Mouse (Mus musculus) embryonic stem cell, embryonic (primary cell): Measurements from ENCODE around the gene Cr2.
"Not testable (repeated sequence)": the region's sequence is repeated elsewhere in the genome, so short reads cannot be mapped to it uniquely, and the experiment has no call there.

ENCODE experiments used
- CTCF ChIA-PET, 4 experiments: fragments of 300-600 bp in 2 of 4; fragments of 350-600 bp in 2 of 4; sonication (Branson Sonifier 250); formaldehyde crosslinking; loops; one replicate each; lab custom pipeline; 2022; ENCODE audit warnings: inconsistent platforms in 2 of 4; lab: Charles Lee
- POLR2A ChIA-PET, 4 experiments: fragments of 300-600 bp in 2 of 4; fragments of 350-600 bp in 2 of 4; sonication (Branson Sonifier 250); formaldehyde crosslinking; loops; one replicate each; lab custom pipeline; 2022; ENCODE audit warnings: antibody characterized with exemption in 4 of 4, inconsistent platforms in 1 of 4; lab: Charles Lee

Cr2 gene

DNA sequence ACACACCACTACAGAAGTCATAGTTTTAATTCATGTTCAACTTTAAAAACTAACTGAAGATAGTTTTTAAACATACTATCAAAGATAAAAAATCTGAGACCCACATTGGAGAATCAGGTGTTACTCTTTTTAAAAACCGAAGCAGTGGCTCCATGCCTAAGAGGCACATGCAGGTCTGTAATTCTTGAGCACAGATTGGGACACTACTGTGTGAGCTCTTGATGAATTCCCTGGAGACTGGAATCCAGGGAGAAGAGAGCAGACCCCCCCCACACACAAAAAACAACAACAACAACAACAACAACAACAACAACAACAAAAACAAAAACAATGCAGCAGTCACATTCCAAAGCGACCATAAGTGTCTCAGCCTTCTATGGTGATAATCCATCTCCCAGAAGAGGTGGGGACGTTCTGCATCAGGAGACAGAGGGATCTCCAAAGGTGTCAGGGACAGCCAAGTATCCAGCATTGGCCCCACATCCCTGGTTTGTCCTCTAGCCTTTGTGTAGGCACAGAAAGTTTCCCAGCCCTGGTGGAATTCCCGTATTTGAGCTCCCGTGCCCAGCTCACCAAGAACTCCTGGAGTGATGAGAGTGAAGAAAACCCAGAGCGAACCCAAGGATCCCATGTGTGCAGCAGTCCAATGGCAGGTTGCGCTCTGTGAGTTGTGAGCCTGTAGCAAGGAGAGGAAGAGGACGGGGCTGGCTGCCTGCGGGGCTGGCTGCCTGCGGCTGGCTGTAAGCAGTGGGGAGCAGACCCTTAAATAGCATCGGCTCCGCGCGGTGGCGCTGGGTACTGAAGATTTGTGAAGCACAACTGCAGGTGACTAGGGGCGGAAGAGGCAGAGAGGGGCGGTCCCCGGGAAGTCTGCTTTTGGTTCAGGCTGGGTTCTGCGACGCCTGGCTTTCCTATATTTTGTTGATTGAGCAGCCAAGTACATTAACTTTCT is at the start of gene Cr2:
Gene Cr2, minus strand, starts transcription at position 737 of the 952 bp plus-strand sequence.
- CTCF ChIA-PET = no interaction called here
- POLR2A ChIA-PET = no interaction called here

DNA sequence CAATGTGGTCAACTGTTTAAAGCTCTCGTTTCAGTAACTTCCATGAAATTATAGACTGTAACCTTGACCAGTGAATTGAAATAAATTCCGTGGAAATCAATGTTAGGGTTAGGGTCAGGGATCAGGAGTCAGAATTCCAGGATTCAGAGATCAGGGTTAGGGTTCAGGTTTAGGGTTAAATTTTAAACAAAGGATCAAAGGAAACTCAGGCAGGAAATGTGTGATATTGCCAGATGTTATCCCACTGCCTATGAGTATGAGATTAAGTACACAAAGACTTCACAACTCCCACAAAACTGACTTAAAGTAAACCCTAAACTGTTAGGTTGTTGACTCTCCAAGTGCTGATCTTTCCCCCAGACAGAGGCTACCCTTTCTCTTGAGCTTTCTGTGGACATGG is 45.3 kb upstream of the Cr2 start:
- ChIA-PET CTCF (no interaction called here), POLR2A (no interaction called here)

- POLR2A ChIA-PET = interaction anchor here in 2 of 4 experiments (0.6 to 0.8 kb wide), 2 partner anchors 81 to 1988 kb away, joined by 3 read pairs; partner anchors contain the start of gene Cr1l (in 1 of the 2)
- CTCF ChIA-PET = not testable (repeated sequence)
These were observed 36.3 kb upstream of the Cr2 start for GRCm38 (mm10) chr1:195212851-195213250.

- ChIA-PET POLR2A (interaction anchor here in 1 of 4 experiments (0.8 kb wide), 1 partner anchor 10 kb away, joined by 3 read pairs; no protein-coding TSS in a partner anchor), CTCF (no interaction called here)
These were observed 8.2 kb upstream of the Cr2 start for GRCm38 (mm10) chr1:195184746-195185145.

DNA sequence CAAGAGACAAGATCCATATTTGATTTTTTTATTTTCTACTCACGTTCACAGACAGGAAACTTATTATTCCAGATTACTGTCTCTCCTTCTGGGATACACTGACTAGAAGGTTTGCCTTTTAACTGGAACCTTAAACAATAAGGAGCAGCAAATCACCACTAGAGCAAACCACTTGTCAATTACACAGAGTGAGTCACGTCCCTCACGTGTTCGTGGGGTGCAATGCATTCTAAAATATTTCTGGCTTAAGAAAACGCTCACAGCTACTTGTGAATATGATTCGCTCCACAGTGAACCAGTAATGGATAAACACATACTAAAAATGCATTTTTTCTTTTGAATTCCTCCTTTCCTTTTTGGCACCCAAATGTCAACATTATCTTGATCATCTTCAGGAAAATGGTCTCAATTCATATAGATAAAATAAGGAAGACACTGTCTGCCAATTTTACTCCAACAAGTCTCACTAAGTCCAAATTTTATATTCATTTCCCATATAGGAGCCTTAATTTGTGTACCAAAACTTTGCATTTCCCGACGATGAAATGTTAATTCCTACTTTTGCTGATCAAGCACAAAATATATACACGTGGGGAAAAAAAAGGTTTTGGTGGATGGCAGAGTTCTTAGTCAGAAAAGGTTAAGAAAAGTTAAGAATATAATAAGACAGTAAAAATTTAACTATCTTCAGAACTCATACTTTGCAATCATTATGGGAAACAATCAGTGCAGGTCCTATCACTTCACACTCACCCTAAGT is 11.3 kb downstream of the Cr2 start:
- ChIA-PET CTCF (interaction anchor here in 1 of 4 experiments (0.9 kb wide), 1 partner anchor 68 kb away, joined by 3 read pairs; no protein-coding TSS in a partner anchor), POLR2A (no interaction called here)

DNA sequence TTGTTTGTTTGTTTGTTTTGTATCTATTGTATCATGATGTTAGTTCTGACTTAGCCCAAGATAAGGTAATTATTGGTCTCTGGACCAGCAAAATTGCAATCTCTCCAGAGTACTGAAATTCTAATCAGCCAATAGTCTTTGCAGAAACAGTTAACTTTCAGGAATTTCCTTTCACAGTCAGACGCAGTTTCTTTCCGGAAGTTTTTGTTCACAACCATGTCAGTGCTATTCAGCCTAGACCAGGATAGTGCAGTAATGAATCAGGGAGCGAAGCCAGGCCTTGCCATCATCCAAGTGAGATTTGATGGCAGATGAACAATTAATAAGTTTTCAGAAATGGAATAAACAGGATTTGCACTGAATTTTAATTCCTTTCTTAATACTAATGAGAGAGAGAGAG is 44.4 kb downstream of the Cr2 start:
- POLR2A ChIA-PET = interaction anchor here in 3 of 4 experiments (0.5 to 2.6 kb wide), 21 partner anchors 8 to 156 kb away, joined by 3 to 15 read pairs (median 5); partner anchors contain the start of gene Cd46 (in 2 of the 3)
- CTCF ChIA-PET = interaction anchor here in 1 of 4 experiments (1.4 to 1.7 kb wide), 2 partner anchors 18 to 252 kb away, joined by 3 to 5 read pairs; no protein-coding TSS in a partner anchor

DNA sequence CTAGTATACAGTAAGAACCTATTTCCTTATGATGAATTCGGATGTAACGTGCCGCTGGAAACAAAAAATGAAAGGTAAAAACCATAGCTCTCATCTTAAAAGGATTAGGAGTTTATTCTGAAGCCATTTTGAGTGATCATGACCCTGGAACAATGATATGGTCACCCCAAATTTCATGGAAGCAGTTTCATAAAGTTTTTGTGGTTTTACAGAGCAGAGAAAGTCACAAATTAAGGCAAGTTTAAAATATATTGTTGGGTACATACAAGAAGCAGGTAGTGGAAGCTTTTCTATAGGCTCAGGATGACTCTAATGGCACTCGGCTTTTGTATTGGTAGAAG is 44.9 kb downstream of the Cr2 start:
- CTCF ChIA-PET = interaction anchor here in 3 of 4 experiments (0.6 to 1.7 kb wide), 6 partner anchors 18 to 252 kb away, joined by 3 to 5 read pairs (median 4); no protein-coding TSS in a partner anchor
- POLR2A ChIA-PET = interaction anchor here in 3 of 4 experiments (0.5 to 2.6 kb wide), 26 partner anchors 9 to 156 kb away, joined by 3 to 15 read pairs (median 4); partner anchors contain the start of gene Cd46 (in 2 of the 3)

DNA sequence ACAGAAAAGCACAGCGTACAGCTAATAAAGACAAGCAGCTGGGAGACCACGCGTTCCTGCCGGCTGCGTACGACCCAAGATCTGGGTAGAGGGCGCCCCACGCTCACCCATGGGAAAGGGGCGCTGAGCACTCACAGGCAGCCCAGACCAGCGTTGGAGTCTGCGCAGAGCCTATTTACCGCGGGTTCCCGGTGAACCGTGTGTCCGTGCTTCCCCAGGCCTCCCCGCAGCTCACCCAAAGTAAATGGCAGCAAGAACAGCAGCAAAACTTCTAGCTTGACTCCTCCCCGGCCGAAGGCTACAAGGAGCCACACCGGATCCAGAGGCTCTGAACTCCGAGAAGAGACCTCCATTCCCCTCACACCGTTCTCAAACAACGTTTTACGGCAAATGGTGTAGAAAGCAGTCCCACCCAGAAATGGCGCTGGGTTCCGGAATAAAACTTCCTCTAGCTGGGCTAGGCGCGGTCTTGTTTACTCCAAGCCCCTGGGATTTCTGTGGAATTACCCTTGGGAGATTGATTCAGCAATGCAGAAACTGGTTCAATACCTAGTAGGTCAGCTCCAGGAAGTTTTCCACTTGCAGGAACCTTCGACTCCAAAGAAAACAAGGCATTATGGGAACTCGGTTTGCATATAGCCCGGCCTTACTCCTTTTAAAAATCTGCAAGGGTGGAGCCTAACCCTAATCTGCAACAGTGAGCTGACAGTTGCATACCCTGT is 45.4 kb downstream of the Cr2 start, which contains the start of gene Cr1l:
Gene Cr1l, minus strand, starts transcription at position 634 of the 722 bp plus-strand sequence.
- CTCF ChIA-PET = interaction anchor here in 3 of 4 experiments (0.6 to 1.7 kb wide), 7 partner anchors 17 to 252 kb away, joined by 3 to 5 read pairs (median 4); no protein-coding TSS in a partner anchor
- POLR2A ChIA-PET = interaction anchor here in 3 of 4 experiments (0.5 to 2.6 kb wide), 31 partner anchors 9 to 155 kb away, joined by 3 to 15 read pairs (median 4); partner anchors contain the start of gene Cd46 (in 2 of the 3)

- ChIA-PET POLR2A (interaction anchor here in 3 of 4 experiments (0.6 to 2.6 kb wide), 20 partner anchors 9 to 154 kb away, joined by 3 to 15 read pairs (median 4); partner anchors contain the start of gene Cd46 (in 2 of the 3)), CTCF (interaction anchor here in 2 of 4 experiments (1.2 to 1.7 kb wide), 6 partner anchors 17 to 251 kb away, joined by 3 to 5 read pairs (median 4); no protein-coding TSS in a partner anchor)
These were observed 46.0 kb downstream of the Cr2 start for GRCm38 (mm10) chr1:195130479-195130878.

DNA sequence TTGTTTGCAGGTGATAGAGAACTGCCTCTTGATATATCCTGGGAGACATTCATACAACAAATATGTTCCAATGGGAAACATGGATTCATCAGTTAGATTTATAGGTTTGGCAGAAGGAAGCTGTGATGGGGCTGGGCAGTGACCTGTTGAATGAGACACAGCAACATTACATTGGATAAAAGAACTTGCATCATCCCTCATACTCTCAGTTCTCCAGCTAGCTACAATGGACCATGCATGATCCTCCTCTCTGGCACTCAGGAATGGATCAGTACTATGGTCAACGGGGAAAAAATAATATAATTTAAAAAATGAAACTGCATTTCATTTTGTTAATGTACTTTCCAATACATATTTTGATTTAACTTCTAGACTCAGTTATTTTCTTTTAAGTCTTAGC is 46.6 kb downstream of the Cr2 start:
- CTCF ChIA-PET = interaction anchor here in 1 of 4 experiments (1.4 kb wide), 1 partner anchor 153 kb away, joined by 3 read pairs; no protein-coding TSS in a partner anchor
- POLR2A ChIA-PET = interaction anchor here in 2 of 4 experiments (1.0 to 2.6 kb wide), 3 partner anchors 9 to 154 kb away, joined by 3 to 15 read pairs (median 13); partner anchors contain the start of gene Cd46 (in 1 of the 2)

GRCm38 (mm10) chr1:195114414-195114813 is 62.1 kb downstream of the Cr2 start:
- ChIA-PET POLR2A (interaction anchor here in 2 of 4 experiments (0.9 to 1.8 kb wide), 5 partner anchors 8 to 138 kb away, joined by 3 to 10 read pairs (median 4); partner anchors contain the start of gene Cr1l (in 1 of the 2)), CTCF (interaction anchor here in 1 of 4 experiments (1.2 kb wide), 1 partner anchor 17 kb away, joined by 3 read pairs; the partner anchor contains the start of gene Cr1l)

DNA sequence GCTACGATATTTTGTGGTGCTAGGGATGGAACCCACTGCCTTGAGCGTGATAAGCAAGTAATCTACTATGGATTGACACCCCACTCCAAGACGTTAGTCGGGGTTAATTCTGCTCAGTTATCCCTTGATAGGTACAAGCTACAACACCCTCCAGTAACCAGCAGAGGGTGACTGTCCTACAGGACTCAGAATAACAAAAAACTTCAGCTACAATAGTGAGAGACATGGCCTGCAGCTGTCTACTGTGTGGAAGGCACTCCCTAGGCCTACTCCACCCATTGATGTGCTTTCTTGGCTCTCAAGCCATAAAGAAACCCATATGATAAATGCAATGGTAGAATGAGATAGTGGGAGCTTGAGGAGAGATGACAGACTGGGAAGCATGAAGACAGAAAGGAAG is 62.9 kb downstream of the Cr2 start:
- ChIA-PET CTCF (interaction anchor here in 2 of 4 experiments (0.6 to 1.2 kb wide), 3 partner anchors 17 to 73 kb away, joined by 3 read pairs; partner anchors contain the start of gene Cr1l (in 2 of the 2)), POLR2A (interaction anchor here in 2 of 4 experiments (0.9 to 1.8 kb wide), 5 partner anchors 9 to 137 kb away, joined by 3 to 10 read pairs (median 4); partner anchors contain the start of gene Cr1l (in 1 of the 2))

- CTCF ChIA-PET = no interaction called here
- POLR2A ChIA-PET = interaction anchor here in 1 of 4 experiments (1.1 kb wide), 1 partner anchor 8 kb away, joined by 3 read pairs; the partner anchor contains the start of gene Cd46
These were observed 75.8 kb downstream of the Cr2 start for GRCm38 (mm10) chr1:195100693-195101092.

DNA sequence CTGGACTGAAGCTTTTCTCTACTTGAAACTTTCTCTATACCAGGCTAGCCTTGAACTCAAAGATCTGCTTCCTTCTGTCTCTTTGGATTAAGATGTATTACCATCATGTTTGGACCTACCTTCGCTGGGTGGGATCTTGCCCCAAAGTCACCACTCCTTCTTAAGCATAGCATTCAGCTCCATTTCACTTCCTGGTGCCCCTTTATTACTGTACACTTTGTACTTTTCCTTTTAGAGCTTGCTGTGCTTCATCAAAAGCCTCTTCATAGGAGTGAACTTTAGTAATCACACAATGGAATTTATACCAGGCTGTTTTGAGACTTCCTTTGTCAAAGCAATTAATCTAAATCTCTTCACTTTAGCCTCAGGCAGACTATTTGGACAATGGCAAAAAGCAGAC is 78.5 kb downstream of the Cr2 start:
- CTCF ChIA-PET = no interaction called here
- POLR2A ChIA-PET = interaction anchor here in 2 of 4 experiments (0.8 to 1.2 kb wide), 4 partner anchors 33 to 214 kb away, joined by 3 to 4 read pairs (median 3); partner anchors contain the start of gene Cr1l (in 2 of the 2)

DNA sequence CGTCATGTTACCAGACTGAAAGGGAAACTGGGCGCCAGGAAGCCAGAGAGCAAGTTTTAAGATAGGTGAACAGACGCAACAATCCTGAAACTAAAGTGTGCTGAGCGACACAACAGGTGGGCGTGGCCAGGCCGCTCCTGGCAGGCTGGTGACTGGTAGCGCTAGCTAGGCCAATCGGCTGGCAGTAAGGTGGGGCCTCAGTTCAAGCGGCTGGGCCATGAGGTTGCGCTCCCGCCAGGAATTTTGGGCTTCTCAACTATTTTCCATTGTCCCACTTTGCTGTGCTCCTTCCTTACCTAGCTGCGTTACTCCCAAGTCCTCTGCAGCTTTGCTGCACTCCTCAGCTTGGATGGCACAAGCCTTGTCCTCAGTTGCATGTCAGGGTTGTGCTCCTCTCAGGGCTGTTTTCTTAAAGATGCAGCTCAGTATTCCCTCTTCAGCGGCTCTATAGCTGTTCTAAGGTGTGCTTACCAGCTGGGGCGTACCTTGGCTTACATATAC is 84.2 kb downstream of the Cr2 start, which contains the start of gene Cd46:
Gene Cd46, minus strand, starts transcription at position 30 of the 501 bp plus-strand sequence.
- ChIA-PET CTCF (interaction anchor here in 1 of 4 experiments (1.5 kb wide), 1 partner anchor 116 kb away, joined by 6 read pairs; no protein-coding TSS in a partner anchor), POLR2A (interaction anchor here in 3 of 4 experiments (1.0 to 2.0 kb wide), 10 partner anchors 9 to 116 kb away, joined by 3 to 13 read pairs (median 4); partner anchors contain the start of gene Cr1l (in 2 of the 3))

GRCm38 (mm10) chr1:195091699-195092219 is 84.8 kb downstream of the Cr2 start:
- ChIA-PET CTCF (interaction anchor here in 1 of 4 experiments (1.5 kb wide), 1 partner anchor 115 kb away, joined by 6 read pairs; no protein-coding TSS in a partner anchor), POLR2A (interaction anchor here in 3 of 4 experiments (1.0 to 2.0 kb wide), 10 partner anchors 10 to 115 kb away, joined by 3 to 13 read pairs (median 4); partner anchors contain the start of gene Cr1l (in 2 of the 3))
